Mouse (Mus musculus): ENCODE data around the gene Pik3r4. TPM values are rescaled to one million over a fixed set of nuclear protein-coding genes. Genes with fewer than 3 reads are reported as not detected.

Pik3r4 gene
- total RNA-seq, 2 experiments from 2014 or later, result 44.7 to 44.8 TPM

DNA sequence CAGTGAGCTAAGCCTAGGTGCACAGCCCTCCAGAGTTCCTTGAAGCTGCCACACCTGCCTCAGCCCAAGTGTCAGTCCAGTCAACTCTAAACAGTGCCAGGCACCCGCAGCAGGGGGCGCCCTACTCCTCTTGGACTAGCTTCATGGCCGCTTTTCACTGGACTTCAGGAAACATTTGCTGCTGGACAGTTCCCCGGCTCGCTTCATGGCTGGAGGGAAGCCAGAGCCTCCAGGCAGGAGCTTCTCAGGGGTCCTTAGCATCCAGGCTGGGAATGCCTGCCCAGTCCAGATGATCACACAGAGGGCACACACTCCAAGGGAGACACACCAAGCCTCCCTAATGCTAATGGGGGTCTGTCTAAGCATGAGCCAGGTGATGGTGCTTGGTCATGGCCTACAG, 51.1 kb downstream of the Pik3r4 start:
- intact Hi-C loops (cut with DNase I), result loop anchor here (5.0 kb wide), 2 partner anchors 163 to 348 kb away; no protein-coding TSS in a partner anchor
- peak; percentile 52 to 60 for DNase-seq (ENCODE audit: low spot score in 2 of 2)

DNA sequence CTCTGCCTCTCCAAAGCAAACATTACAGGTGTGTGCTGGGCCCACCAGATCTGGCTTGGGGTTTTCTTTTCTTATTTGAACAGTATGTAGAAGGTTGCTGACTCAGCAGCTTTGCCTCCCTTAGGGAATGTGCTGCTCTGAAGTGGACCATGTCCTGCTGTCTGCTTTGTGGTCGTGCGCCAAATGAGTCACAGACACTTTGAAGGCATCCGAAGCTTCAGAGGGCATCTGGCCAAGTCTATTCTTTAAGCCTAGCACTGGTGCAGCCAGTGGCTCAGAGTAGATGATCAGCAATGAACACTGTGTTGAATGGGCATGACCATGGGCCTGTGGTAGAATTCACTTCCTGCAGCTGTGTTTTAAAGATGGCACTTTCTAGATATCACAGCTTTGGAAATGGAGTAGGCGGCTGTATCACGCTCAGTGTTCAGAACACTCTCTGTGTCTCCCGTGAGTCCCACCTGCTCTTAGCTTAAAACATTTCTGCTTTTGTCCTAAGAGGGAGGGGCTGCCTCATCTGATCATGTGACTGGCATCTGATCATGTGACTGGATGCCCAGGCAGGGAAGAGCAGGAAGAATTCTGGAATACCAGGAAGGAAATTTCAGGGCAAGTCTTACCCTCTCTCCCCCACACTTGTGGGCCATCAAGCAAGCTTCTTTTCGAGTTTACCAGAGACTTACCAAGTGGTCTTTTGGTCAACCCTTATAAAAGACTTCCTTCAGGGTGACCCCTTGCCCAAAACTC, 54.2 kb downstream of the Pik3r4 start:
- no peak for DNase-seq (ENCODE audit: low spot score in 2 of 2)
- intact Hi-C loops (cut with DNase I), result loop anchor here (5.0 kb wide), 1 partner anchor 290 kb away; no protein-coding TSS in a partner anchor

GRCm38 (mm10) chr9:105697764-105698396, 55.1 kb downstream of the Pik3r4 start:
- intact Hi-C loops (cut with DNase I), result loop anchor here (5.0 kb wide), 1 partner anchor 289 kb away; no protein-coding TSS in a partner anchor
- DNase-seq (ENCODE audit: low spot score in 2 of 2), result no peak

DNA sequence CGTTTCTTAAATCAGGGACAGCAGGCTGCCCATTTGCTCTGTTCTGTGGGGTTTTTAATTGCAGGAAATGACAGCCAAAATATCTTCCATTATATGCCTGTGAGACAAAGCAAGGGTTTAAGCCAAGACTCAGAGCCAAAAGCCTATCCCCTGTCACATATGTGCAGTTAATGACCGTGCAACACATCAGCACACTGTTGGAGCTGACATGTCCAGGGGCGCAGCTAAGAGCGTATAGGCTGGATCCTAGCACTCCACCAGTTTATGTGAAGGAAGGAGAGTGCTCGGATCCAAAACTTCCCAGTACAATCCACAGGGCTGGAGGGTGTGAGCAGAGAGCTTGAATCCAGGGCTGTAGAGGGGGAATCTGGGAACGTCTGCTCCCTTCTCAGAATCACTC, 57.9 kb downstream of the Pik3r4 start:
- no peak for DNase-seq (ENCODE audit: low spot score in 2 of 2)

DNA sequence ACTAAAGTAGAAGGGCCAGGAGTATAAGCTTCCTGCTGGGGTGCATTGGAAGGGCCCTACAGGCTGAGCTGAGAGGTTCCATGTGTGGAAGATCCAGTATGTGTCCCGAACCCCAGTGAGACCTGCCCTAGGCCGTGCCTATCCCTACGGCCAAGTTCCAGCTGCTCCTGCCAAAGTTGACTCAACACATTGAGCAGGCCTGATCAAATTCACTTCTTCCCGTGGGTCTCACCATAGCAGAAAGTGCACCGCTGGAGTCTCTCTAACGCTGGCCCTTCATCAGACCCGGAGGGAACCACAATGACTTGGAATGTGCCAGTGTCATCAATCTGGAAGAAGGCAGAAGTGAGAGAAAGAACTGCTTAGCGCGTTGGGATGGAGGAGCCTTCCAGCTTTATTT, 59.2 kb downstream of the Pik3r4 start:
- DNase-seq (ENCODE audit: low spot score in 2 of 2), result no peak
- intact Hi-C loops (cut with DNase I), result no loop called here

More for the DNA sequence above, 57.9 kb downstream of the Pik3r4 start:
- intact Hi-C loops (cut with DNase I), result no loop called here

DNA sequence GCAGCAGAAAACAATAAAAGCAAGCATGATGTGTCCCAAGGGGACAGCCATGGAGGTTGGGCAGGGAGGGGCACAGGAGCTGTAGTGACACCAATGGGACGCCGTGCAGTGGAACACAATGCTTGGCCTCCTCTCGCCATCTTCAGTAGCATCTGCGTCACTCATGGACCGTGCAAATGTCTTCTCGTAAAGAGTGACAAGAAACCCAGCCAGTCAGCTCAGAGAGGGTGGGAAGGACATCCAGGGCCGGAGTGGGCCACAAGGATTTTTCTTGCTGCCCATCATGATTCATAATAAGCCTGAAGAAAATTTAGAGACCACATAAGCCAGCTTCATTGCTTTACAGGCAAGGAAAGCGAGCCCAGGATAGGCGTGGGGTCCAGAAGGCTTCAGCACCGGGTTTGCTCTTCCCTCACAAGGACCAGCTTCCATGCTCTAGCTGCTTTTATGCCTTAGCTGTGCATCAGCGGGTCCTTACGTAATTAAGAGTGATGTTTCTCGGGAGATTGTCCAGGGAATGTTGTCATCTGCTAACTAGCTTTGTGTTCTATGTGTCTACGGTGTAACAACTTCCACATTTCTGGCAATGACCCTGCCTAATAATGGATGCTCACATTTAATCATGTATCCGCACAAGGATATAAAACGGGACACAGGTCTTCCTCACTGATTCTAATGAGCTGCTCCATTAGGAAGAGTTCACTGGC, 61.6 kb downstream of the Pik3r4 start:
- intact Hi-C loops (cut with DNase I), result no loop called here
- DNase-seq (ENCODE audit: low spot score in 2 of 2), result no peak

DNA sequence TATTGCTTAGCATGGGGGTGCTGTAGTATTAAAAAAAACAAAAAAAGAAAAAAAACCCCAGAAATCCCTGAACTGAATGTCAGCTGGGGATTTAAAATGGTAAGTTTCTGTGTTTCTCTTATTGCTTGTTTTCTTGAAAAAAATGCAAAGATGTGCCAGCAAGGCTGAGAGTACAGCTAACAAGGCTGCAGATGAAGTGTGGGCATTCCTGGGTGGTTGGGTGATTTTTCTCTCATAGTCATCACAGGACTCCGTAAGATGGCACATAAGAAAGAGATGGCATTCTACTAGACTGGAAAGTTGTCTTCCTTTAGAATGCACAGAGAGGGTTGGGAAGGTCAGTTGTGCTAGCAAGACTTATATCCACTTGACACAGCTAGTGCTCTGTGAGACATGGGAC, 62.2 kb downstream of the Pik3r4 start:
- intact Hi-C loops (cut with DNase I), result no loop called here
- DNase-seq (ENCODE audit: low spot score in 2 of 2), result no peak

DNA sequence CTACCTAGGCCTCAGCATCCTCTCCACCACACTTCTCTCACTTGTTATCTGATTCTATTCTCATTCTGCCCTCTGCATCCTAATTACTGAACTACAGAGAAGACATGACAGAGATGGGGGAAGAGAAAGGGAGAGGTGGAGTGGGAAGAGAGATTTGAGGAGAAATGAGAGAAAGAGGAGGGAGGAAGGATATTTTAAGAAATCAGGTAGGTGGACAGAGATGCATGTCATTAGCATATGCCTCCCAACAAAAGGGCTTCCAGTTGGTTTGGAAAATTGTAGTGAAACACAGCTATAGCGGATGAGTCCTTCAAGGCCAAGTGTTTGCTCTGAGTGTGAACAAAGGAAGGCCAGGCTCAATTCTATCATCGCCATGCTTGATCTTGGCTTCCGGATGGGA, 69.3 kb downstream of the Pik3r4 start:
- intact Hi-C loops (cut with DNase I), result no loop called here

GRCm38 (mm10) chr9:105719367-105719766, 76.6 kb downstream of the Pik3r4 start:
- intact Hi-C loops (cut with DNase I), result no loop called here
- DNase-seq (ENCODE audit: low spot score in 2 of 2), result no peak

More for the DNA sequence above, 69.3 kb downstream of the Pik3r4 start:
- DNase-seq (ENCODE audit: low spot score in 2 of 2), result no peak

GRCm38 (mm10) chr9:105719851-105720395, 77.1 kb downstream of the Pik3r4 start:
- no peak for DNase-seq (ENCODE audit: low spot score in 2 of 2)
- intact Hi-C loops (cut with DNase I), result no loop called here

DNA sequence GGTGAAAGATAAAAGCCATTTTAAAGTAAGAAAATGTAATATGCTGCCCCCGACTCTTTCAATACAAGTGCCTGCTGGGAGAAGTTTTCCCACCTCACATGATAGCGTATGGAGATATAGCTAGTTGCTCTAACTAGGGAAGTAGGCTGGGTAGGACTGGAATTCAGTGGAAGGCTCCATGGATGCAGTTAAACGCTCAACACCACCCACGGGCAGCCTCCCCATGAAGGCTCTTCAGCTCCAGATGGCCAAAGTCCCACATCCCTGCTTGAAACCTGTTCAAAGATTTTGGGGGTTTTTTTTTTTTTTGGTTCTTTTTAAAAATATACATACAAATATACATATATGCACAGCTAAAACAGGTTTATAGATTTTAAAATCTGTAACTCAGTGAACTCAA, 77.7 kb downstream of the Pik3r4 start:
- intact Hi-C loops (cut with DNase I), result no loop called here
- DNase-seq (ENCODE audit: low spot score in 2 of 2), result peak; percentile 65 to 69

DNA sequence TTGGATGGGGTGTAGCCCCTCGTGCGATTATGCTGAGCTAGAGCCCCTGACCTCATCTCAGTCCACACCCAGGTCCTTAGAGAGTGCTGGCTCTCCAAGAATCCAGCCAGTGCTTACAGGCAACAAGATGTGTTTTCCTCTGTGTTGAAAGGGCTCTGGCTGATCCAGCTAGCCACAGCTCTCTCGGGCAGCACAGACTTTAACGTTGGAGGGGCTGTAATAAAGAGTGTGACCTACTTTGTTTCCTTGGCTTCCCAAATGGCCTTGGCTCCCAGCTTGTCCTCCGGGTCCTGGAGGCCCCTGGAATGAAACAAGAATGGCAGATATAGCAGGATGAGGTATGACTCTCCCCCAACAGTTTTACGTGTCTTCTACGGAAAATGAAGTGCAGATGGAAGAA, 89.2 kb downstream of the Pik3r4 start:
- intact Hi-C loops (cut with DNase I), result no loop called here
- DNase-seq (ENCODE audit: low spot score in 2 of 2), result no peak

DNA sequence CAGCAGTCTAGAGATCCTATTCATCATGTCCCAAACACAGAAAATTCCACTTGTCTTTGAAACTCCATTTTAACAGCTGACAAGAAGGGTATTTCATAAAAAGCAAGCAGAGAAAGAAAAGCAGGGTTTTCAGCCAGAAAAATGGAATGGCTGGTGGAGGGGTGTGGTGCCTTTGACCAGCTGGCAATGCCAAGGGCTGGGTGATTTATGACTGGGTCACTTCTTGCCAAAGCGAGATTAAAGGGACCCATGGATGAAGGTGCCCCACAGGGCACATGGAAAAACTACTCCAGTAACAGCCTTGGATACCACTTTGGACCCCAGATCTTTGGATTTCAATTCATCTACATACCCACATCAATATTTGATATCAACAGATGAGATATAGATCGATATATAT, 91.9 kb downstream of the Pik3r4 start:
- DNase-seq (ENCODE audit: low spot score in 2 of 2), result no peak
- intact Hi-C loops (cut with DNase I), result no loop called here

DNA sequence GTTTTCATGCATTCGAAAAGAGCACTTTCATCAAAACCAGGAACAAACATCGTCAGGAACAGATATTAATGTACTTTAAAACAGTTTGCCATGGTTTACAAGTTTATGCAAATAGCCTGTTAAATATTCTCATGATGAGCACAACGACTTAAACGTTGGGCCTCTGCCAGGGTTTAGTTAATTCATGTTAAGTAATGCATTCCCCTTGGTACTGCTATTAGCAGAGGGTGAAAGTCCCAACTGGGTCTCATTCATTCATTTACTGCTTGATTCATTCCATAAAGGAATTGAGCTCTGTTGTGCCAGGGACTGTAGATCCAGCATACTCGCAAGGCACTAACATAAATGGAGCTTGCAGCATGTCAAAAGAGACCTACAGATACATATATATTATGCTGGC, 92.4 kb downstream of the Pik3r4 start:
- no peak for DNase-seq (ENCODE audit: low spot score in 2 of 2)
- intact Hi-C loops (cut with DNase I), result no loop called here

Other genes starting within 250 kb of the Pik3r4 start
- gene Aste1, start 247.6 kb upstream of the Pik3r4 start, total RNA-seq (2021), result 10 to 100 TPM in 1 of 2 experiments, 1 to 10 TPM in 1; 8.3 to 11.6 TPM
- gene Nek11, start 247.5 kb upstream of the Pik3r4 start, total RNA-seq (2021), result 1 to 10 TPM in 1 of 2 experiments, under 1 TPM in 1; 0.95 to 1.4 TPM
- 100 to 1,000 TPM; 197 to 214 TPM for gene Atp2c1, start 115.7 kb upstream of the Pik3r4 start, total RNA-seq (2021)
- gene Col6a6, start 185.2 kb downstream of the Pik3r4 start, total RNA-seq (2021), result under 1 TPM; 0.32 to 0.45 TPM